Mouse (Mus musculus): ENCODE results near the gene Scgb1c1.

- TF ChIP-seq GATA1 (IDR thresholded peaks at IDR 0.05; ENCODE audit: borderline replicate concordance, low read length) (no peak), FLI1 (IDR thresholded peaks at IDR 0.05; ENCODE audit: low read length) (no peak)
Measured at GRCm38 (mm10) chr7:140851916-140852315, 6.6 kb downstream of the Scgb1c1 start.

Data from megakaryocyte, embryonic 14.5 days (primary cell).